ENCODE assay signal across 8 mouse cellular contexts in genomic region chr4:142248426-142248825, GRCm38 (mm10). TPM values are rescaled to one million over a fixed set of nuclear protein-coding genes. Genes with fewer than 3 reads are reported as not detected.
DNase-seq lines count a peak whose midpoint lies in the region; ATAC-seq lines count a peak whose summit lies in the region.
"Had no signal": no experiment of that assay in that cellular context is flagged by ENCODE, and none has a peak within 500 bp of the region (broad histone marks: within the 10 kb centered on the region; RNA-seq: fewer than 3 reads in every experiment).

No protein-coding gene starts in this region.

- H3K27ac ChIP-seq in hindbrain, embryonic 16.5 days (ENCODE audit: low read depth, low read length), result no peak overlapping the region
- H3K27ac ChIP-seq in midbrain, embryonic 14.5 days (replicated peaks; ENCODE audit: low read depth, low read length), result no peak overlapping the region
- H3K27ac ChIP-seq: limb, embryonic 15.5 days had no signal

- peak; percentile 43 for ATAC-seq in hindbrain, embryonic 16.5 days
- peak; percentile 51; the same call in 1 of the 2 replicates for ATAC-seq in midbrain, embryonic 14.5 days (ENCODE audit: low FRiP score, low TSS enrichment)

- WGBS in hindbrain, embryonic 16.5 days, result 6% methylated on average over 5 of the region's 5 CpGs
- WGBS in midbrain, embryonic 14.5 days, result 5% methylated on average over 5 of the region's 5 CpGs

- H3K4me2 ChIP-seq in hindbrain, embryonic 16.5 days (ENCODE audit: low read length), result no peak overlapping the region
- H3K4me2 ChIP-seq in midbrain, embryonic 14.5 days (ENCODE audit: low read length), result no peak overlapping the region
- H3K4me2 ChIP-seq: limb, embryonic 15.5 days had no signal

- no peaks in the 10 kb centered on the region for H3K36me3 ChIP-seq in hindbrain, embryonic 16.5 days (ENCODE audit: control insufficient read depth, insufficient read depth, low read length)
- H3K36me3 ChIP-seq in midbrain, embryonic 14.5 days (ENCODE audit: control insufficient read depth, insufficient read depth, low read length), result no peaks in the 10 kb centered on the region
- H3K36me3 ChIP-seq: limb, embryonic 15.5 days had no signal

- no peak overlapping the region for H3K9ac ChIP-seq in hindbrain, embryonic 16.5 days (ENCODE audit: low read depth, low read length)
- no peak overlapping the region for H3K9ac ChIP-seq in midbrain, embryonic 14.5 days (replicated peaks; ENCODE audit: low read length)
- H3K9ac ChIP-seq: limb, embryonic 15.5 days had no signal

- H3K27me3 ChIP-seq in hindbrain, embryonic 16.5 days (replicated peaks; ENCODE audit: control insufficient read depth, insufficient read depth, low read length), result no peaks in the 10 kb centered on the region
- H3K27me3 ChIP-seq in midbrain, embryonic 14.5 days (ENCODE audit: control insufficient read depth, insufficient read depth, low read length), result no peaks in the 10 kb centered on the region
- H3K27me3 ChIP-seq: limb, embryonic 15.5 days had no signal

- intact Hi-C loops in left cerebral cortex, postnatal 4 days (cut with DNase I), result loop anchor here (5.0 kb wide), 1 partner anchor 96 kb away; no protein-coding TSS in a partner anchor

- DNase-seq in adipocyte (ENCODE audit: low spot score), result peak; percentile 3
- DNase-seq in cerebellum, adult 11 months, result peak; percentile 78
- DNase-seq in frontal cortex, postnatal 14 days (ENCODE audit: low spot score in 2 of 2), result peak; percentile 42 to 78
- DNase-seq in left cerebral cortex, postnatal 4 days, result peak; percentile 85
- DNase-seq in midbrain, embryonic 14.5 days, result peak; percentile 89
- peak; percentile 61 to 83 for DNase-seq in spleen, postnatal 10 days (ENCODE audit: low spot score in 2 of 2)

- H3K4me1 ChIP-seq in hindbrain, embryonic 16.5 days (ENCODE audit: control insufficient read depth, insufficient read depth, low read depth, low read length), result peaks cover 4% of the 10 kb centered on the region; the same call in 1 of the 2 replicates
- peaks cover 11% of the 10 kb centered on the region; the same call in 1 of the 2 replicates for H3K4me1 ChIP-seq in midbrain, embryonic 14.5 days (ENCODE audit: control insufficient read depth, insufficient read depth, low read length)

- H3K4me3 ChIP-seq in hindbrain, embryonic 16.5 days (ENCODE audit: low read length), result no peak overlapping the region
- H3K4me3 ChIP-seq in midbrain, embryonic 14.5 days (replicated peaks; ENCODE audit: low read depth, low read length), result no peak overlapping the region
- H3K4me3 ChIP-seq: limb, embryonic 15.5 days had no signal

- H3K9me3 ChIP-seq in hindbrain, embryonic 16.5 days (ENCODE audit: control insufficient read depth, low read length), result no peaks in the 10 kb centered on the region
- no peaks in the 10 kb centered on the region for H3K9me3 ChIP-seq in midbrain, embryonic 14.5 days (ENCODE audit: control insufficient read depth, low read length)
- H3K9me3 ChIP-seq: limb, embryonic 15.5 days had no signal

RNA-seq across cellular contexts. Expression of gene Kazn, which starts 9.2 kb away (rescaled TPM):
- 26.4 and 27.1 TPM in 2 replicates for polyA plus RNA-seq in hindbrain, embryonic 16.5 days (2015; fragmentation: Nextera tagmentation; extraction: Ambion mirVana)
- total RNA-seq in left cerebral cortex, postnatal 4 days (2021), result 10 to 100 TPM; 68.9 to 70.4 TPM
- 19.9 and 27.1 TPM in 2 replicates for polyA plus RNA-seq in midbrain, embryonic 14.5 days (2014; fragmentation: Nextera tagmentation; extraction: Ambion mirVana)

Comparison
In these comparisons a context has a peak if more than half of its experiments do, and no peak if none do; other contexts are left out.
1. DNase-seq: peak in every context shown above with its lines; median percentile 89 in midbrain, embryonic 14.5 days; 85 in left cerebral cortex, postnatal 4 days; 78 in cerebellum, adult 11 months; 72 in spleen, postnatal 10 days; 60 in frontal cortex, postnatal 14 days; 3 in adipocyte.